24 mouse cellular contexts compared by ENCODE assay signal in genomic region chr2:124397304-124397703, GRCm38 (mm10).
"Had no signal": no experiment of that assay in that cellular context is flagged by ENCODE, and none has a peak within 500 bp of the region (broad histone marks: within the 10 kb centered on the region; RNA-seq: fewer than 3 reads in every experiment).

No protein-coding gene starts in this region.

- H3K4me1 ChIP-seq: heart, embryonic 15.5 days; limb, embryonic 13.5 days; limb, embryonic 15.5 days; liver, embryonic 12.5 days had no signal

- H3K27me3 ChIP-seq: heart, embryonic 13.5 days; heart, embryonic 15.5 days; hindbrain, embryonic 13.5 days; hindbrain, embryonic 15.5 days; limb, embryonic 15.5 days; liver, embryonic 12.5 days had no signal

- H3K9me3 ChIP-seq: heart, embryonic 13.5 days; heart, embryonic 15.5 days; hindbrain, embryonic 13.5 days; hindbrain, embryonic 15.5 days; limb, embryonic 13.5 days; limb, embryonic 15.5 days; liver, embryonic 12.5 days had no signal

- H3K4me2 ChIP-seq: heart, embryonic 11.5 days; heart, embryonic 13.5 days; heart, embryonic 15.5 days; hindbrain, embryonic 13.5 days; hindbrain, embryonic 15.5 days; limb, embryonic 13.5 days; limb, embryonic 15.5 days; liver, embryonic 12.5 days had no signal

- ATAC-seq: hindbrain, postnatal 0 days; liver, embryonic 12.5 days had no signal

- H3K9ac ChIP-seq: heart, embryonic 13.5 days; heart, embryonic 15.5 days; hindbrain, embryonic 13.5 days; hindbrain, embryonic 15.5 days; limb, embryonic 13.5 days; limb, embryonic 15.5 days; liver, embryonic 12.5 days had no signal

- DNase-seq: gastrocnemius, adult 2 months; gastrocnemius, postnatal 10 days; gastrocnemius, postnatal 25 days; heart, adult 11 months; heart, adult 2 months; heart, postnatal 14 days; heart, postnatal 36 days; kidney, adult 18-20 months; kidney, adult 8-10 months; kidney, postnatal 10 days; kidney, postnatal 25 days; kidney, postnatal 4 days; left cerebral cortex, postnatal 4 days had no signal

- H3K4me3 ChIP-seq: gastrocnemius, adult 2 months; heart, adult 2 months; heart, embryonic 13.5 days; heart, embryonic 15.5 days; hindbrain, embryonic 13.5 days; hindbrain, embryonic 15.5 days; layer of hippocampus, adult 2 months; left cerebral cortex, adult 2 months; limb, embryonic 13.5 days; limb, embryonic 15.5 days; liver, embryonic 12.5 days had no signal

- H3K27ac ChIP-seq: gastrocnemius, adult 2 months; heart, adult 2 months; heart, embryonic 13.5 days; heart, embryonic 15.5 days; hindbrain, embryonic 13.5 days; hindbrain, embryonic 15.5 days; hindbrain, postnatal 0 days; layer of hippocampus, adult 2 months; left cerebral cortex, adult 2 months; limb, embryonic 13.5 days; limb, embryonic 15.5 days; liver, embryonic 12.5 days had no signal

- H3K36me3 ChIP-seq: heart, embryonic 13.5 days; heart, embryonic 15.5 days; hindbrain, embryonic 13.5 days; hindbrain, embryonic 15.5 days; limb, embryonic 13.5 days; limb, embryonic 15.5 days; liver, embryonic 12.5 days had no signal
